Mouse (Mus musculus): ENCODE data around the gene Lax1.

DNA sequence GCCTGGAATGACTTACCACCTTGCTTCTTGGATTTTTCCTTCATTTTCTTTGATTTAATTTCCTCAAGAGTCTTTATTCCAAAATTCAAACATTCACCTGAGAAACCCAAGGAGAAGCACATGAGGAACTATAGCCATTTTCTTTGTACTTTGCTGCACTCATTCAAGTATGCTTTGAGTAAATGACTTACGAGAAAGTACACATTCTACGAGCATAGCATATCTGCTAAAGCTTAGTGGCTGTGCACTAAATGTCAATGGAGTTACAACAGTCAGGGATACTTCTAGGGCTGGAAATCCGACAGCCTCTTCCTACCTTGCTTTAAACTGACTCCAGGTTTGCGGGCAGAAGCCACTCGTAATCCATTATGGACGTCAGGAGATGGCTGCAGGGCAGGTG, 51.4 kb downstream of the Lax1 start:
- TF ChIP-seq CHD2 (IDR thresholded peaks at IDR 0.05; ENCODE audit: low read depth, low read length) (no peak), ZC3H11A (IDR thresholded peaks at IDR 0.05; ENCODE audit: borderline replicate concordance, low read depth, low read length) (no peak), ZNF384 (IDR thresholded peaks at IDR 0.05; ENCODE audit: low read depth, low read length) (no peak)

All from ES-E14 (cell line).